Mouse (Mus musculus): ENCODE data around the gene Il20rb. TPM values are rescaled to one million over a fixed set of nuclear protein-coding genes. Genes with fewer than 3 reads are reported as not detected.

Gene Il20rb
- polyA plus RNA-seq, 2 experiments from 2014 or later, result 1.0 to 2.7 TPM

DNA sequence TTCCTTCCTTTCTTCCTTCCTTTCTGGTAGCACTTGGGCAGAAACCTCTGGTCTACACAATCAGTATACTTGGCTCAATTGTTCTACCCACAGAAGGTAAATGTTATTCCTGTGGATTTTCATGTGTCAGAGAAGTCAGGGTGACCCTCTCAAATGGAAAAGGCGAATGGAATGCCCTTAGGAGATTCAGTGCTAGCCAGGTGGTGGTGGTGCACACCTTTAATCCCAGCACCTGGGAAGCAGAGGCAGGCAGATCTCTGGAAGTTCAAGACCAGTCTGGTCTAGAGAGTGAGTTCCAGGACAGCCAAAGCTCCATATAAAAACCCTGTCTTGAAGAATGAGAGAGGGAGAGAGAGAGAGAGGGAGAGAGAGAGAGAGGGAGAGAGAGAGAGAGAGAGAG is 16.4 kb downstream of the Il20rb start:
- no peak for ATAC-seq

DNA sequence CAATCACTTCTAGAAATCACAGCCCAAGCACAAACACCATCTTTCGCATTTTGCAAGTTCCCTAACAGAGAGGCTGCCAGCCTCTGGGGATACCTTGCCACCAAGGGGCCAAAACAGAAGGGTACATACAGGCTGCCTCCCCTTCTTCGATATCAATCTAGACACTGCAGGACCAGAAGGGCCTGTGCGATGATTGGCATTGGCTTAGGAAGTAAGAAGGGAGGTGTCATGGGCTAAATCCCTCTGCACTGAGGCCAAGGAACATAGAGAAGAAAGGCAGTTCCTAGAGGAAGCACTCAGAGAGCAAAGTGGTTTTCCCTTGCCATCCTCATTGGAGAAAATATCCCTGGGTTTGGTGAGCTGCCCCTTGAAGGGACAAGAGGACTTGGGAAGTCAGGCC is 16.9 kb downstream of the Il20rb start:
- ATAC-seq, result no peak

DNA sequence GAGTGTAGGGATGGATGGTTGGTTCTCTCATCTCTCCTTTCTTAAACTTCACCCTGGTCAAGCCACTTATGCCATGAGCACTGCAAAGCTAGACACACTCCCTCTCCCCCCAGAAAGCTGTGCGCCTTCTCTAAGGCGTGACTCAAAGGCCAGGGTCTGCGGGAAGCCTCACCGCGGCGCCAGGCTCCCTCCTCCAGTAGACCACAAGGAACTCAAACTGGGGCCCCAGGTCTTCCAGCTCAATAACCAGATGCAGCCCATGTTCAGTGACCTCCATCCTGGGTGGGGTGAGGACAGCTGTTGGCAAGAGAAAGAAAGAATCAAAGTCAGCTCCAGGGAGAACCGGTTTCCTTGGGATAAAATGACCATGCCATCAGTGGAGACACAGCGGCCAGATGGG is 18.4 kb downstream of the Il20rb start:
- ATAC-seq, result no peak

DNA sequence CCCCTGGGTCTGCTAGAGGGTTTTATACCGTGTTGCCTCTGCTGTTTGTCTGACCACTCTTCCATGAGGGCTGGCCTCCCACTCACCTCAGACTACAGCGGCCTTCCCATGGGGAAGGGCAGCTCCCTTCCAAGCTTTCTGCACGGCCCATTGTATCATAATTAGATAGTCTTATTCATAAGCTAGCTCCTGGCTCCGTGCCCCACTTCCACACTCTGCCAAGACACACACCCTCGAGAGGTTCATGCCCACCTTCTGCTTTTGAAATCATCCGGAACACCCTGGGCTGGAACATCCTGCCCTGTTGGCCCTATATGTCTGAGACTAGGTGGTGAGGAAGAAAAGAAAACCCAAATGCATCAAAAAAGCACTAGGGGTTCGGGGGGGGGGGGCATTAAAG is 18.9 kb downstream of the Il20rb start:
- ATAC-seq, result no peak

DNA sequence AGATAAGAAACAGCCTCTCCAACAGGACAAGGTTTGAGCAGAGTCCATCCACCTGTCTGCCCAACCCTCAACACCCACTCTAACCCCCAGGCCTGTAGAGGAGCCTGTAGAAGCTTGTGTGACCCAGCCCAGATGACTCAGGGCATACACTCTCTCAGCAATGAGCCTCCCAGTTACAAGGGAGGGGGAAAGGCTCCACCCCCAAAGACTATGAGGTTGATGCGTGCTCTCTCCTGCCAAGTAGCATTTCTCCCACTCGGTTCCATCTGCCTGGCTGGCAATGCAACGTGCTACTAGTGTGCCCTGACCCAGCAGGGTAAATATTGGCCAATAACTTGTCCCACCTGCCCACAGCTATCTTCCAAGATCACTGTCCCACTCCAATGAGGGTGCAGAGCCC is 19.8 kb downstream of the Il20rb start:
- ATAC-seq, result no peak

DNA sequence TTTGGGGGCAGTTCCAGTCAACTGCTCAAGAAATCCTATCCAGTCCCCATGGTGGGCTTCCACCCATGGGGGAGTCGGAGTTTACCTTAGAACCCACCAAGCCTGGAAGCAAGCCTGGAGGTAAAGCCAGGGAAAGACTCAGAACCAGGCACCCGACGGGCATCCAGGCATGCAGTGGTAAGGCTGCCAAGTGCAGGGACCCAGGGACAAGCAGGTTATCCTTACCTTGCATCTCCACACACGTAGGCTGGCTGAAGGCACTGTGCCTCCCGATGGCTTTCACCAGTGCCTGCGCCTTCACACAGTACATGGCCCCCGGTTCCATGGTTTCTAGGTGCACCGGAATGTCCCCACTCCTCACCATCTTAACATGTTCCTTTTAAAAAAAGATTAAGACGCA is 20.6 kb downstream of the Il20rb start:
- no peak for ATAC-seq

DNA sequence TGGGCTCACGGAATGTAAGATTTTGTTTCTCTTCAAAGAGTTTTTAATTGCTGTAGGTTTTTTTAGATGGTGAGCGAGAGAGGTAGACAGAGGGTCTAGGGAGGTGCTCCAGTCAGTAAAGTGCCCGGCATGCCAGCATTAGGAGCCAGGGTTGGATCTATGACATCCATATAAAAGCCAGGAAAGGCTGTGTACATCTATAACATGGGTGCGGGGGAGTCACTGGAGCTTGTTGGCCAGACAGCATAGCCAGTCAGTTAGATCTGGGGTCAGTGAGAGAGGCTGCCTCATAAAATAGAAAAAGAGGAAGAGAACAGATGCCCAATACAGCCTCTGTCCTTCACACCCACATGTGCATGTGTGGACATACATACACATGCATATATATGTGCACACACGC is 21.2 kb downstream of the Il20rb start:
- ATAC-seq, result no peak

DNA sequence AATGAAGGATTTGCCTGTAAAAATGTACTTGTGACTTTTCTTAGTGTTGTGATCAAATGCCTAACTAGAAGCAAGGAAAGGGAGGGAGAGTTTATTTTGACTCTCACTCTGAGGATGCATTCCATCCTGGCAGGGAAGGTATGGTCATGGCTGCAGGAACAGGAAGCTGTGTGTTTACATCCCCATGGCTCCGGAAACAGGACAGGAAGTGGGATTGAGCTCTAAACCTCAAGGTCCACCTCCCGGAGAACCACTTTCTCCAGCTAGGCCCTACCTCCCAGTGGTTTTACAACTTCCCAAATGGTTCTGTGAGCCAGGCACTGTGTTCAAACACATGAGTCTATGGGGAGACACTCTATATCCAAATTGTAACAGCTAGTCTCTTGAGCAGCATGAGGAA is 22.8 kb downstream of the Il20rb start:
- no peak for ATAC-seq

DNA sequence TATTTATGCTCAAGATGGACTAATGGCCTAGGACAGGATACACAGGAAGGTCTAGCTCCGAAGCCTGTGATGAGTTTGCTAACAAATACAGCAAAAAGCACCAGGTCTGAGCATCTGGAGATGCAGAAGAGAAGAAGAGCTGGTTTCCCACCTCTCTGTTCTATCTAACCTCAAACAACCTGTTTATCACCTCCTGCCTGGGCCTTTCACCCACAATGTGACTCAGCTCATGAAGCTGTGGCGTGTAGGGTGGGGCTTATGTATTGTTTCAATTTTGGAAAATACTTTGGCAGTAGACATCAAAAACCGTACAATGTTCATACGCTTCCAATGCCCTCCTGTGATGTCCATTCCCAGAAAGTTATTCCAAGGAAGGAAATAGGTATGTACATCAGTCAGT is 24.5 kb downstream of the Il20rb start:
- ATAC-seq, result peak; percentile 42

DNA sequence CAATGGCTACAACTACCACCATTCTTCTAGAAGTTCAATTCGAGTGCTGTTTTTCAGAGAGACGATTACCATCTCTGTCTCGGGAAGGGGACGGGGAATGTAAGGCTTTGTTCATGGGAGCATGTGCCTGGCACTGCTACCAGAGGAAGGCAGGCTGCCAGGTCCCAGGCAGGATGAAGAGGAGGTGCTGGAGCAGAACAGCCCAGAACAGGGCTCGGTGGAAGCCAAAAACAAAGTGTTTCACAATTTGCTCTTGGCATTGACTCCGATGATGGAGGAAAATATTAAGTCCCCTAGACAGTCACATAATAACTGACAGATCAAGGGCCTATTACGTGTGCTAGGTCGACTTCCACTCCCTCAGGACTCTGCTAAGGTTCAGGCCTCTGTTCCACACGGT is 24.9 kb downstream of the Il20rb start:
- no peak for ATAC-seq

DNA sequence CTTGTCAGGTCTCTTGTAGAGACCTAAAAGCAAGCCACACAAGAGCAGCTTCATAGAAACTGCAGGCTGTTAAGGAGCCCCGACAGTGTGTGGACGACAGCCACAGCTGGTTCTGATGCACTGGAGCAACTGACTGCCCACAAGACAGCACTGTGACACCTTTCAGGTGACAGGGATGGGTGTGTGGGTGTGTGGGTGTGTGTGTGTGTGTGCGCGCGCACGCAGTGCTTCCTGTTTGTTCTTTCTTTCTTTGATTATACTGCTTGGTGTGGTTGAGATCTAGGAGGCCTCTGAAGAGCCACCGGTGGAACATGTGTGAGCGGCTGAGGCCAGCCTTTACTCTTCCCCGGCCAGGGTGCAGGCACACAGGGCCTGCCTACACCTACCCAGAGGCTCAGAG is 26.4 kb downstream of the Il20rb start:
- peak; percentile 87 for ATAC-seq

DNA sequence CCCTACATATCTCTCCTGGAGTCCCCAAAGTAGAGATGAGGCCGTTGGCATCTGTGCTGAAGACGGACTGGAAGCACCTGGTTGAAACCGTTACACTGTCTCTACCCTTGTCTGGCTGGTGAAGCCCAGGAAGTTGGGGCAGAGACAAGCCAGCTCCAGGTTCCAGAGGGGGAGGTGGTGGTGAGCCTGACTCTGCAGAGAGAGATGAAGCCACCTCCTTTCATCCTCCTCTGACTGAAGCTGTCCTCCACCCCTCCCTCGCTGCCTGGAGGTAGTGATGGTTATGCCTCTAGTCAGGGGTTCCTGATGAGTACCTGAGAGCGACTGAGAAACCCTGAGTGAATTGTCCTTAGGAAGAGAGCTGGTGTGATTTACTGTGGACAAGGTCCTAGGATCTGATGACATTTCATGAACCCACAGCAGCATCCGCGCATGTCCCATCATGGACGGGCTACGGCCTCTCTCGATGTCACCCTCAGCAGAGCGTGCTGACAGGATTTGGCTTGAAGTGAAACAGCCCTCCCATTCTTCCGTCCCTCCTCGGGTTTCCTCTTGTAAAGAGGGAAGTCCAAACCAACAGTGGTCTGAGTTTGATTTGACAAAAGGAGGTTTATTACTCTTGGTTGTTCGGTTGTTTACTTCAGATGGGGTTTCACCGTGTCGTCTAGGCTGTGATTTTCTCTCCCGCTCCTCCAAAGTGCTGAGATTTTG is 28.5 kb downstream of the Il20rb start:
- ATAC-seq, result peak; percentile 4

DNA sequence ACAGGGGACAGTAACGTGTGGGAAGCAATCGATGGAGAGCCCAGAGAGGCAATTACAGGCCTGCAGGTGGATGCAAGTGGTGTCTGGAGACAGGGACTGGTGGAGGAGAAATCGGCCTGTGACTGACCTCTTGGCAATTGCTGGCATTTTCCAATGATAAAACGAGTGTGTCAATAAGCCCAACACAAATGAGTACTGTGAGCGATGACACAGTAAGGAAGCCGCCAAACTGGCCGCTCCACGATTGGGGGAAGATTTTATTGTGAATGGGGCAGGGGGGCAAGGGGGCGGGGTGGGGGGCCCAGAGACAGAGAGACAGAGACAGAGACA is 32.0 kb downstream of the Il20rb start:
- no peak for ATAC-seq

DNA sequence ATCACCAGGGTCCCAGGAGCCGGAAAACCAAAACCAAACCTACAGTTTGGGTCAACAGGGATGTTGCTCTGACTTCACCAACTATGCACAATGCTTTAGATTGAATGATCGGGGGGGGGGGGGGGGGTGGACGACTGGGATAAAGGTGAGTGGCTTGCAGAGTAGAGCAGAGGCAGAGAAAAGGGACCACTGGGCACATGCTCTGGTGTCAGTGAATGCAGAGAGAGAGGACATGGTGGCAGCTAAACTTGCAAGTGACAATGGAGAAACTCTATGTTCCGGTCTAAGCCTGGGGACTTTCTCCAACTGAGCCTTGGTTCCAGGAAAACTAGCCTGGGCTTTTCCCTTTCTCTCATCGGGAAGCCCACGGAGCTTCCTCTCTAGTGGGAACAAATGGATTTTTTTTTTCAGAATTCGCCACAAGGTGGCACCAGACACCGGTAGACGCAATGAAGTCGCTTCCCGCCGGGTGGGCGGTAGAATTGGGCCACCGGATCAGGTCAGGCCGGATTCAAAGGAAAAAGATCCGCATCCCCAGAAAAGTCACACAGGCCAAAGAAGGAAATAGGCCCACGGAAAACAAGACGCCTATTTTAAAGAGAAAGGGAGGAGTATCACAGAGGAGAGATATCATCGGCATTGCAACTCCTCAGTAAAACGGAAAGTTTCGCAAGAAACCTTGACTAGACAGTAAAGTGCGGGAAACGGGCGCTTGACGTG is 32.5 kb downstream of the Il20rb start:
- ATAC-seq, result peak; percentile 66

DNA sequence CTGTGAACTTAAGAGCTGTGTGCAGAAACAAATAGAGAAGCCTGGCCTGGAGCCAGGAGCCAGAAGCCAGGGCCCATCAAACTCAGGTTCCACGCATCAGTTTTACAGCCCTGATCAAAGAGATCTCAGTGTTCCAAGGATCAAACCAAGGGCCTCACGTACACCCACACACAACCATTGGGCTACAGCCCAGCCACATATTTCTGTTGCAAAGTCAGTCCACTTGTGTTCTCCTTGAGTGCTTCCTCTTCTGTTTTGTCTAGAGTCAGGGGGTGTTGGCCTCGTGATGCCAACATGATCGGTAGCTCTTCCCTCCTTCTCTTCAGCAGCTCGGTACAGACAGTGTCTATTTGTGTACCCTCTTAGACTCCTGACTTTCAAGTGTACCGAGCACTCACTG is 34.2 kb downstream of the Il20rb start:
- ATAC-seq, result no peak

DNA sequence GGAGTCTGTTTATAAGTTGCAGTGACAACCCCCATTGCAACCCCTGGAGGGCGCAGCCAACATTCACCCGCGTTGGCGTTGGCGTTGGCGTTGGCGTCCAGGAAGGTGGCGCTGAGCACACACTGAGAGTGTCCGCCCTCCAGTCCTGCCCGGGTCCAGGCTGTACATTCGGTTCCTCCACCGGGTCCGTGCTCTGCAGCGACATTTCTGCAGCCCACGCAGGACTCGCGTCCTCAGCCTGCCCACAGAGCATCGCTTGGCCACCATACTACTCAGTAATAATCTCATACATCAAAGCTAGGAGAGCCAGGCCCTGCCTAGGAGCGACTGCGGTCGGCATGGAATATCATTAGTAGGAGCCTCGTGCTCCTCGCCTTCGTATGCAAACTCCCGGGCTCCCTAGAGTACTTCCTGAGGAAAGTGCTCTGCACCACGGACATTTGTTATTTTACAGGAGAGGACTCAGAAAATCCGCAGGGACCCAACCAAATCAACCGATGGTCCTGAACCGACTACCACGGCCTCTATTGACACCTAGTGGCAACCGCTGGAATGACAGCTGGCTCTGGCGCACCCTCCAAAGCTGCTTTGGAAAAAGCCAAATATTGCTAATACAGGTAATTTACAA is 40.4 kb downstream of the Il20rb start:
- peak; percentile 87 for ATAC-seq

DNA sequence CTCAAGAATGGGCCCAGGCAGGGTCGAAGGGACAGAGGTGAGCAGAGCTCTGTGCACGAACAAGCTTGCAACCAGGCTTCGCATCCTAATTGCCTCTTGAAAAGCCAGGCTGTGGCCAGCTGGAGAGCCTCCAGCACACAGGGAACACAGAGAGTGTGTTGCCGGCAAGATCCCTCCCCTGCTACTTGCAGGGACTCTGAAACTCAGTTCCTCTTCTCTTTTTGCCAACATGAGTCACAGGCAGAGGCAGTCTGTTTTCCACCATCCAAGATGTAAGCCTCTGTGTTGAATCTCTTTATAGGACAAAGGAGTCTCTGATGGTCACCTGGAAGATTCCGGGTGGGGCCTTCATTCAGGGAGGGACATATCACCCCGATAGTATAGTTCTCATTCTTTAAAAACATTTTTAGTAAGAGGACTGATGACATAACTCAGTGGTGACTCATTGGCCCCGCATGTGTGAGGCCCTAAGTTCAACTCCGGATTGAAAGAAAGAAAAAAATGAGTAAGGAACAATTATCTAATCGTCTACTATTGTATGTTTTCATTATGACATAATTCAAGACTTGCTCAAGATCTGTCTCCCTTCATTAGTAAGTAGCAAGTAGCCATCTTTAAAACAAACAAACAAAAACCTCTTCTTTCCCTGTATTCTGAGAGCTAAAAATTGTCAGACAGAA is 46.3 kb downstream of the Il20rb start:
- no peak for ATAC-seq

DNA sequence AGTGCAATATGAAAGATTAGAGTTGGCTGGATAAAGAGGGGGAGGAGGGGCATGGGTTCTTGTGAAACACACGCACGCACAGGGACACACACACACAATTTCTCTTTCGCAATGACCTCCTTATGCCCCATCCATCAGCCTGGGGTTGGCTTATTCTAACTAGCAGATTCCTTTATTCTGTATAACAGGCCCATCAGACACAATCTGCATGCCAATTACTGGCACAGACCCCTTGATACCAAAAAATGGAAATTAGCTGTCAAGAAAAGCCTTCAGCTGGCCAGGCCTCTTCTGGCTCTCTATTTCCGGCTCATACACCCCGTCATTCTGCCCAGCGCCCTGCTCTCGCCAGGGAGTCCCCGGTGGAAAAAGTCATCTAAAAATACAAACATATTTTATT is 47.1 kb downstream of the Il20rb start:
- ATAC-seq, result no peak

DNA sequence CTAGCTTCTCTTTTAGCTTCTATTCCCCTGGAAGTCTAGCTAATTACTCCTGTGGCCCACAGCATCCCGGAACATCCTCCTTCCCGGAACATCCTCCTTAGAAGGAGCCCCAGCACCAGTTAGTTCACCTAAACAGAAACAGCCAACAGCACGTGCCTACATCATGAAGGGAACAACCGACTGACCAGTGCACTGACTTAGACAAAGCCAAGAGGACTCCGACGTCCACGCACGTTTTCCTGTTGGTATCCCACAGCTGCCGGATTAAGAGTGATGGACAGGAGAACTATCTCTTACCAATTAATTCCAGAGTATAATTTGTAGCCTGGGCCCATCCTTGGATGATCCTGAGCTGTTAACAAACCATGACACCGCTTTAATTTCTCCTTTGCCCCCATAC is 47.6 kb downstream of the Il20rb start:
- no peak for ATAC-seq

DNA sequence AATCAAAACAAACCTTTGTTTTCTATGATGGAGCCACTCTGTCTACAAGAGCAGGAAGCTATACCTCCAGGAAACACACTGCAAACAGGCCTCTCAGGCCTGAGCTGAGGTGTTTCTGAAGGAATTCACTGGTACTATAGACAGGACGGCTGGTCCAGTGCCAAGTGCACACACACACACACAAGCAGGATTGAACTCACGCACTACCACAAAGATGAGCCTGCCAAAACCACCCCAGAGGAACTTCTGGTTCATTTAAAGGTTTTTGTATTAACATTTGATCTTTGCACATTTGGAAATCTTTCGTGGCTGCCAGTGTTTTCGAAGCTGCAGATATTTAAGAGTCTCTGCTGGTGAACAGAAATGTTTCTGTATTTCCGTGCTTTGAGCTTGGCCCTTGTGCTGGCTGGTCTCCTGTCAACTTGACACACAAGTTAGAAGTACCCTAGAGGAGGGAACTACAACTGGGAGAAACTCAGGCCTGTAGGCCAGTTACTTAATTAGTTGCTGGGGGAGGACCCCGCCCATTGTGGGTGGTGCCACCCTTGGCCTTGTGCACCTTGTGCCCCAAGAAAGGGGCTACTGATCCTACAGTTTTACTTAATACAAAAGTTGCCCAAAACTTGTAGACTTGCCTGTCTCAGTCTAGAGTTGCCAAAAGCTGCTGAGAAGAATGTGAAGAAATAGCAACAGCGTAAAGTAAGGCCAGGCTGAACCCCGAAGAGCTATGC is 49.6 kb downstream of the Il20rb start:
- ATAC-seq, result no peak

DNA sequence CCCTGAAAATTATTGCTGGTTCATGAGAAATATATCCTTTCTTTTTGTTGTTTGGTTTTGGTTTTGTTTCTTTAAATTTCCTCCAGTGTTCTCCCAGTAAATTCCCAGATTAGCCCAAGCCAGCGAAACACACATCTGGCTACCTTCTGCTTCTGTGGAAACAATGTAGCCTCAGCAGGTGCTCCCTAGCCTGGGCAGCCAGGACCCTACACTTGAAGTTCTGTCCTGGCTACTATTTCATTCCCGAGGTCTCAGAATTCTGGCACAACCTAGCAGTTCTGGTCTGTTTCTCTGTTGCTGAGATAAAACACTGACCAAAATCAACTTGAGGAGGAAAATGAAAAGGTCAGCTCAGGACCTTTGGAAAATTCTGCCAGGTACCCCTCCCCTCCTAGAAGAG is 55.2 kb downstream of the Il20rb start:
- ATAC-seq, result no peak

DNA sequence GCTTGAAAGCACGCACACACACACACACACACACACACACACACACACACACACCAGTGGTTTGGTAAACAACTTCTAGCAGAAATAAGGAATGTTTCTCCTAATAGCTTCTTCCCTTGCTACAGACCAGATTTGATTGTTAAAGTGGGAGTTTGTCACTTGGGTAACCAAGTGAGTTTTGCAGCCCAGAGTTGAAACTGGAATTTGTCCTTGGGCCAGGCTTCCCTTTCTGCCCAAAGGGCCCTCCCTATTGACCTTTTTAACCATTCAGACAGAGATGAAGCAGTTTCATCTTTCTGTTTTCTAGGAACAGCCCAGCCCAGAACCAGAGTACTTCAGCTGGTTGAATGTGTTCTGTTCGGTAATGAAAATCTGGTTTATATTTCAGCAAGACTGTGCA is 55.7 kb downstream of the Il20rb start:
- ATAC-seq, result no peak

DNA sequence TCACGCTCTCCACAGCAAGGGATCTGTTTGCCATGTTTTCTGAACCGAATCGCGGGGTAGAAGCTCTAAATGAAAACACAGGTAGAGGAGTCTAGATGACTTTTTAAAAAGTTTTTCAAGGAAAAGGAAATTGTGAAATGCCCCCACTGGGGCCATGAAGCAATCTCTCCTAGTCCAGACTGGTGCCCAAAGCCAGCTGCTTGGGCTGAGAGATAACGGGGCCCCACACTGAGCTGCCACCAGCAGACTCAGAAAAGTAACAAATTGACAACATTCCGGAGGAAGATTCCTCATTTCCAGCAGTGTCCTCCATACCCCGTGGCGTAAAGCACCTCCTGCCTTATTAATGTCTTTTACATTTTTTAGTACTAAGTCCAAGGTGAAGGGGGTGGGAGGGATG is 66.9 kb downstream of the Il20rb start:
- ATAC-seq, result no peak

Measured in CD4-positive, CD25-positive, alpha-beta regulatory T cell, adult 4 months (primary cell).